Mouse (Mus musculus) c-Kit-positive CD71-positive TER-119-positive erythroid progenitor cells, embryonic 14.5 days (primary cell): ENCODE measurements around the gene Rundc1.
"Not testable (repeated sequence)": the region's sequence is repeated elsewhere in the genome, so short reads cannot be mapped to it uniquely, and the experiment has no call there.

Experiments used
- DNase-seq: peaks from one replicate; pipeline ENCODE4 v3.0.0-alpha.2; 2013; ENCODE audit warnings: low spot score

Rundc1 gene

GRCm38 (mm10) chr11:101424925-101425813 is at the start of gene Rundc1, which contains the start of gene Ptges3l:
TSS of gene Rundc1 (plus strand) at chr11:101425085.
TSS of gene Ptges3l (minus strand) at chr11:101425333.
- DNase-seq = peak; percentile 94

- DNase-seq = not testable (repeated sequence)
These were observed 46.7 kb upstream of the Rundc1 start for GRCm38 (mm10) chr11:101378196-101378595.

- no peak for DNase-seq
These were observed 46.0 kb upstream of the Rundc1 start for GRCm38 (mm10) chr11:101378926-101379325.

GRCm38 (mm10) chr11:101381817-101382216 is 43.1 kb upstream of the Rundc1 start:
- no peak for DNase-seq

GRCm38 (mm10) chr11:101395110-101395509 is 29.8 kb upstream of the Rundc1 start:
- DNase-seq = peak; percentile 42

- no peak for DNase-seq
These were observed 9.6 kb upstream of the Rundc1 start for GRCm38 (mm10) chr11:101415306-101415705.

GRCm38 (mm10) chr11:101416433-101417100 is 8.3 kb upstream of the Rundc1 start:
- peak; percentile 70 for DNase-seq

- peak; percentile 82 for DNase-seq
These were observed 7.6 kb upstream of the Rundc1 start, which contains the start of gene Aarsd1 for GRCm38 (mm10) chr11:101417101-101417855. TSS of gene Aarsd1 (minus strand) at chr11:101417615.

- no peak for DNase-seq
These were observed 5.9 kb upstream of the Rundc1 start for GRCm38 (mm10) chr11:101418991-101419390.

GRCm38 (mm10) chr11:101419610-101420009 is 5.3 kb upstream of the Rundc1 start:
- no peak for DNase-seq

GRCm38 (mm10) chr11:101420148-101420547 is 4.7 kb upstream of the Rundc1 start:
- DNase-seq = no peak

GRCm38 (mm10) chr11:101424105-101424851 is 607 bp upstream of the Rundc1 start, which contains the start of gene Gm27029:
TSS of gene Gm27029 (minus strand) at chr11:101424796.
- no peak for DNase-seq

- DNase-seq = no peak
These were observed 1.3 kb downstream of the Rundc1 start for GRCm38 (mm10) chr11:101426165-101426564.

GRCm38 (mm10) chr11:101431327-101431726 is 6.4 kb downstream of the Rundc1 start:
- DNase-seq = no peak

- no peak for DNase-seq
These were observed 8.5 kb downstream of the Rundc1 start for GRCm38 (mm10) chr11:101433396-101433795.

- no peak for DNase-seq
These were observed 10.9 kb downstream of the Rundc1 start for GRCm38 (mm10) chr11:101435831-101436230.

GRCm38 (mm10) chr11:101436916-101437315 is 12.0 kb downstream of the Rundc1 start:
- no peak for DNase-seq

GRCm38 (mm10) chr11:101438006-101438405 is 13.1 kb downstream of the Rundc1 start:
- DNase-seq = not testable (repeated sequence)

GRCm38 (mm10) chr11:101441450-101442126 is 16.7 kb downstream of the Rundc1 start:
- DNase-seq = not testable (repeated sequence)

- DNase-seq = peak; percentile 100
These were observed 17.3 kb downstream of the Rundc1 start, which contains the start of gene Rpl27 for GRCm38 (mm10) chr11:101442127-101442693. TSS of gene Rpl27 (plus strand) at chr11:101442298.
